Mouse (Mus musculus) embryo, embryonic 9.5 days (tissue): ENCODE measurements around the gene Gm3591.
"Not testable (repeated sequence)": the region's sequence is repeated elsewhere in the genome, so short reads cannot be mapped to it uniquely, and the experiment has no call there.

Experiments
- DNase-seq: peaks from one replicate; pipeline ENCODE4 v3.0.0-alpha.2; 2017; ENCODE audit errors: extremely low spot score

Gene Gm3591

GRCm38 (mm10) chr14:6412382-6412781 lies at the start of gene Gm3591:
Gm3591 (minus strand) TSS chr14:6412482.
- DNase-seq: not testable (repeated sequence)

- not testable (repeated sequence) for DNase-seq
Observed at GRCm38 (mm10) chr14:6444511-6444910, 32.2 kb upstream of the Gm3591 start, which contains the start of gene Gm3594. Gm3594 (minus strand) TSS chr14:6444611.

GRCm38 (mm10) chr14:6440774-6441173 lies 28.5 kb upstream of the Gm3591 start:
- not testable (repeated sequence) for DNase-seq

GRCm38 (mm10) chr14:6440206-6440605 lies 27.9 kb upstream of the Gm3591 start:
- DNase-seq: not testable (repeated sequence)

- not testable (repeated sequence) for DNase-seq
Observed at GRCm38 (mm10) chr14:6426766-6427165, 14.5 kb upstream of the Gm3591 start.

- peak; percentile 0 for DNase-seq
Observed at GRCm38 (mm10) chr14:6426353-6426752, 14.1 kb upstream of the Gm3591 start.

GRCm38 (mm10) chr14:6390219-6390618 lies 22.1 kb downstream of the Gm3591 start, which contains the start of gene Gm16440:
Gm16440 (minus strand) TSS chr14:6390319.
- not testable (repeated sequence) for DNase-seq
